Mouse (Mus musculus): ENCODE results near the gene Ino80b.

Ino80b gene

DNA sequence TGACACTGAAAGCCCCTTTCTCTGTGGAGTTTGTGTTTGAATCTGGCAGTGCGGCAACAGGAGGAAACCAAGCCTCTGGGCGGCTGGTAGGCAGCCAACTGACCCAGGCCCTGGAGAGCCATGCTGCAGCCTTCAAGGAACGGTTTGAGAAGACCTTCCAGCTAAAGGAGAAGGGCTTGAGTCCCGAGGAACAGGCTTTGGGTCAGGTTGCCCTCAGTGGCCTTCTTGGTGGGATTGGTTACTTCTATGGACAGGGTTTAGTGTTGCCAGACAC is 8.1 kb downstream of the Ino80b start:
- DNase-seq (ENCODE audit: low spot score) = no peak

DNA sequence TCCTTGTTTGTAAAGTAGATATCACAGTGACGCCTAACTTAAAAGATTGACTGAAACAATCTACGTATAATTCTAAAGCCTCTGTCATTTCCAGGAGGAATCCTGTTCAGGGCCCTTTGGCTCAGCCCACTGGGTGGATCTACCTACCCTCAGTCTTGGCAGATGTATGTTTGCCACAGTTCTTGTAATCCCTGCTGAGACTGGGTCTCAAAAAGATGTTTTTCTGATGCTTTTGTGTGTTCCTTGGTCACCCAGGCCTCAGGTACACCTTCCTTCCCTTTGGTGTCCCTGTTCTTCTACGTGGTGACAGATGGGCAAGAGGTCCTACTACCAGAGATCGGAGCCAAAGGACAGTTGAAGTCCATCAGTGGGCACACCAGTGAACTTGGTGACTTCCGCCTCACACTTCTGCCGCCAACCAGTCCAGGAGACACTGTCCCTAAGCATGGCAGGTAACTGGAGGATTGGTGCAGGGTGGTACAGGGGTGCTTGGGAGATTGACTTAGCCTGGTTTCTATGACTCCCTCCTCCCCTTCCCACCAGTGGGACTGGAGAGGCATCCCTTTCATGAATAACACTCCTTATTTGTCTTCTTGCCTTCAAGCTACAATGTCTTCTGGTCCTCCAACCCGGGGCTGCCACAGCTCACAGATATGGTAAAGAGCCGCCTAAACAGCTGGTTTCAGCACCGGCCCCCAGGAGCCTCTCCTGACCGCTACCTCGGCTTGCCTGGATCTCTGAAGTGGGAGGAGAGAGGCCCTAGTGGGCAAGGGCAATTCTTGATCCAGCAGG is 8.7 kb downstream of the Ino80b start:
- DNase-seq (ENCODE audit: low spot score) = no peak

- DNase-seq (ENCODE audit: low spot score) = no peak
Measured at GRCm38 (mm10) chr6:83115682-83116372, 9.4 kb downstream of the Ino80b start.

GRCm38 (mm10) chr6:83115011-83115671 is 10.1 kb downstream of the Ino80b start, which contains the start of gene Mogs:
Gene Mogs (plus strand): TSS chr6:83115496.
- DNase-seq (ENCODE audit: low spot score) = peak; percentile 95

GRCm38 (mm10) chr6:83111510-83112136 is 13.6 kb downstream of the Ino80b start:
- DNase-seq (ENCODE audit: low spot score) = no peak

DNA sequence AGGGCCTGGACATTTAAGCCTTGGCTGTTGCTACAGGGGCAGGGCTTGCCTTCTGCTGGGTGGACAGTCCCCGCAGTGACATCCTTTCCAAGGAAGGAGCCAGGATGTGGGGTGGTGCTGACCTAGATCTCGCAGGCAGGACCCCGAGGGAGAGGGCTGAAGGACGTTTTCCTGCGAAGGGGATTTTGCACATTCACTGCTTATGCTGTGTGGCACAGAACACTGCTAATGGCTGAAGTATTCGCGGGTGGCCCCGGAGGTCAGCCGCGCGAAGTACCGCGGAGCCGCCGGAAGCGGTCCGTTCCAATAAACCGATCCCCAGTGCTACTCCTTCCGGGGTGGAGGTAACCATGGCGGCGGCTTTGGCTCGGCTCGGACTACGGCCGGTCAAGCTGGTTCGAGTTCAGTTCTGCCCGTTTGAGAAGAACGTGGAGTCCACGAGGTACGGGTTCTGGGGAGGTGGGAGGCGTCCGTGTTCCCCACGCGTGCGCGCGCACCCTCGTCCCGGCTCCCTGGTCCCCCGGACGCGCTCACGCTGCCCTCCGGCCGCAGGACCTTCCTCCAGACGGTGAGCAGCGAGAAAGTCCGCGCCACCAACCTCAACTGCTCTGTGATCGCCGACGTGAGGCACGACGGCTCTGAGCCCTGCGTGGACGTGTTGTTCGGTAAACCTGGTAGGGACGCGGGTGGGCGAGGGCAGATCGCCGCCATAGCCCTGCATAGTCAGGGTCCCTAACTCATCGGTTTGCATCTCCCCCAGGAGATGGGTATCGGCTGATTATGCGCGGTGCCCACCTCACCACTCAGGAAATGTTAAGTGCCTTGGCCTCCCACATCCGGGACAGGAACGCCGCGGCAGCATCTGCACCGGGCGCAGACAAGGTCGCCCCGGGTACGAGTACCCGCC is 16.2 kb downstream of the Ino80b start, which contains the start of gene Mrpl53:
Gene Mrpl53 (plus strand): TSS at position 279 of the 907 bp plus-strand sequence.
- DNase-seq (ENCODE audit: low spot score) = peak; percentile 81

DNA sequence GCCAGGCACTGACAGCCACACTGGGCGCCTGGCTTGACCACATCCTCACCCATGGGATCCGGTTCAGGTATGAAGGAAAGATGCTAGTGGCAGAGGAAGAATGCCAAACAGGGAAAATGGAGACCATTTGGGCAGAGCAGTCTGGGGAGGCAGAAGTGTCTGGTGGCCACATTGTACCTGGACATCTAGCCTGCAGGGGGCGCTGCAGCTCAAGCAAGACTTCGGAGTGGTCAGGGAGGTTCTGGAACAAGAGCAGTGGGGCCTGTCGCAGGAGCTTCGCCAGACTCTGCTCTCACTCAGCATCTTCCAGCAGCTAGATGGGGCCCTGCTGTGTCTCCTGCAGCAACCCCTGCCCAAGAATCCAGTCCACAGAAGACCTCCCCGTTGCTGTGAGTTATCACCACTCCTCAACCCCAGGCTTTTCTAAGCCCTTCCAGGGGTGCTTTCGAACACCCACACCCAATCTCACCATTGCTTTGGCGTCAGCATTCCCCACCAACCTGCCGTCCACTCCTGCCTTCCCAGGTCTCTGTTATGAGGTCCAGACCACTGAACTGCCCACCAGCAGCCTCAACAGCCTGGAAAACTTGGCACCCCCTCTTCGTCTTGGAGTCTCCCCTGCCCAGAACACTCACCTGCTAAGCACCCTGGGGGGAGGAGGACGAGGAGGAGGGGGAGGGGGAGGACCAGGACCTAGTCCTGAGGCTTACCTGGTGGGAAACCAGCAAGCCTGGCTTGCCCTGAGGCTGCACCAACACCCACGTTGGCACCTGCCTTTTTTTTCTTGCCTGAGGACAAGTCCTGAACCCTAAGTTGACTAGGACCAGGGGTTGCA is 17.4 kb downstream of the Ino80b start:
- DNase-seq (ENCODE audit: low spot score) = peak; percentile 77

GRCm38 (mm10) chr6:83104158-83104557 is 21.1 kb downstream of the Ino80b start:
- DNase-seq (ENCODE audit: low spot score) = no peak

DNA sequence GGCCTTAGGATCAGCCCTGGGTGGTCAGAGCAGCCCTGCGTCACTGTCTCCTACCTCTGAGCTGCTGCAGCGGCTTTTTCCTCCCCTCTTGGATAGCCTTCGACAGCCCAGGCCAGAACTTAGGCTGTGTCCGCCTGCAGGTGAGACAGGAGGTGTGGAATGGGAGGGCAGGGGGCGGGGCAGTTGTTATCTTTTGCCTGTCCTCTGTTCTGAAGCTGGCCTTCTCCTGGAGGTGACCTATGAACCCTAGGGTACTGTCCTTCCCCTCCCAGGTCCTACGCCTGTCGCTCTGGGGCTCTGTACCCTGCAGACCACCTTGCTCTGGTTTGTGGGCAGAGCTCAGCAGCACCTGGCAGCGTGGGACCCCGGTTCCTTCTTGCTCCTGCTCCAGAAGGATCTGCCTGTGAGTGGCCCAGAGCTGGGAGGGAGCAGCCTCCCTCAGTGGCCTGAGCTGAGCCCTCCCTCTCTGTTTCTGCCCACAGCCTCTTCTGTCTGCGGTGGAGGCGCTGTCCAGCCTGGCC is 22.0 kb downstream of the Ino80b start:
- DNase-seq (ENCODE audit: low spot score) = no peak

GRCm38 (mm10) chr6:83101688-83102556 is 23.3 kb downstream of the Ino80b start:
- peak; percentile 73 for DNase-seq (ENCODE audit: low spot score)

DNA sequence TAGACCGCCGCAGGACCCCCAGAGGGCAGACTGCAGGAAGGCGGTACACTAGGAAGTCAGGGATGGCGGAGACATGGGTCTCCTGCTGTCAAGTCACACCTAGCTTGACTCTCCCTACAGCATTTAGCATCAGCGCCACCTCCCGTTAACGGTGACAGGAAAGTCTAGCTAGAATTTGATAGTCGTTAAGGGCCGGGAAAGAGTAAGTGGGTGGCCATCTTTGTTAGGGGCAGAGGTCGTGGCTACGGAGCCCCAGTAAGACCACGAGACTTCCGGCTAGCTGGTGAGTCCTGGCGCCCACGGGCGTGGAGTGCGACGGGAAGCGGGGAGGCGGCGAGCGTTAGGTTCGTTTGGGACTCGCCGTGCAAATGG is 23.9 kb downstream of the Ino80b start, which contains the start of the genes Ccdc142 and Gm42688:
Gene Ccdc142 (plus strand): TSS at position 286 of the 372 bp plus-strand sequence.
Gene Gm42688 (plus strand): TSS at position 302 of the 372 bp plus-strand sequence.
- peak; percentile 87 for DNase-seq (ENCODE audit: low spot score)

DNA sequence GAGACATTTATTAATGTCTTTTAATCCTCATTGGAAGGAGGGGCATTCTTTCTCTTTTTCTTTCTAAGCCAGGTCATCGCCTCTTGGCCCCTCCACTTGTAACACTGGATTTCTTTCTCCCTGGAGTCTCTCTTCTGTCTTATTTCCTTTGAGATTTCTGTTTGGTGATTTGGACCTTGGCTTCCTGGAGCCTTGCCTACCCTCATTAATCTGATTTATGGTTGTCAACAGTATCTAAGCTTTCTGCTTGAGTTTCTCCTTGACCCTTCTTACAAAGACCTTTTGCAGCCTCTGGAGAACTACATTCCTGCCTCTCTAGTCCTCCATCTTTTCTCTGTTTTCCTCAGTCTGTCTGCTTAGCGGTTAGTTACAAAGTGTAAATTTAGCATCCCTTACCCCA is 26.8 kb downstream of the Ino80b start:
- no peak for DNase-seq (ENCODE audit: low spot score)

GRCm38 (mm10) chr6:83095968-83096367 is 29.3 kb downstream of the Ino80b start:
- no peak for DNase-seq (ENCODE audit: low spot score)

GRCm38 (mm10) chr6:83092416-83093127 is 32.7 kb downstream of the Ino80b start:
- DNase-seq (ENCODE audit: low spot score) = no peak

- DNase-seq (ENCODE audit: low spot score) = no peak
Measured at GRCm38 (mm10) chr6:83087926-83088260, 37.3 kb downstream of the Ino80b start.

DNA sequence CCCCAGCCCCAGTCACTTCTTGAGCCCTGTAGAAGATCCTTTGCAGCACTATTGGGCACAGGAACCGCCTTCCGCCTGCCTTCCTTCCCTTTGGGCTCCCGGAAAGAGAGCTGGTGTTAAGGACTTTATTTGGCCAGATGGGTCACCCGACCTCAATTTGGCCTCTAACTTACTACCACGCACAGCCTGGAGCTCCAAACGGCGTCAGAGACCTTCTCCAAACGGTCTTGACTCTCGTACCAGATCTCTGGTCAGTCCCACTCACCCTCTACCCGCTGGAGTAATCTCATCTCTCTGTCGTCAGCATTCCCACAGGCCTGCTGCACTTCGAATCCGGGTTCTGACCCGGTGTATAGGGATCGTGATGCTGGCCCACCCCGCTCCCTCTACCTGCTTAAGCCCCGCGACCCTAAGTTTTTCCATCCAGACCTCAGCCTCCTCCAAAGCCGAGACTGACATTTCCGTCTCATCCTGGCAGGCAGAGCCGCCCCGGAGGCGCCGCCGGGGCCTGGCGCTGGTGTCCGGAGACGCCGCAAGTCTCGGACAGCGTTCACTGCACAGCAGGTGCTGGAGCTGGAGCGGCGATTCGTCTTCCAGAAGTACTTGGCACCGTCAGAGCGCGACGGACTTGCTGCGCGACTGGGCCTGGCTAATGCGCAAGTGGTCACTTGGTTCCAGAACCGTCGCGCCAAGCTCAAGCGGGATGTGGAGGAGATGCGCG is 37.9 kb downstream of the Ino80b start:
- DNase-seq (ENCODE audit: low spot score) = peak; percentile 46

DNA sequence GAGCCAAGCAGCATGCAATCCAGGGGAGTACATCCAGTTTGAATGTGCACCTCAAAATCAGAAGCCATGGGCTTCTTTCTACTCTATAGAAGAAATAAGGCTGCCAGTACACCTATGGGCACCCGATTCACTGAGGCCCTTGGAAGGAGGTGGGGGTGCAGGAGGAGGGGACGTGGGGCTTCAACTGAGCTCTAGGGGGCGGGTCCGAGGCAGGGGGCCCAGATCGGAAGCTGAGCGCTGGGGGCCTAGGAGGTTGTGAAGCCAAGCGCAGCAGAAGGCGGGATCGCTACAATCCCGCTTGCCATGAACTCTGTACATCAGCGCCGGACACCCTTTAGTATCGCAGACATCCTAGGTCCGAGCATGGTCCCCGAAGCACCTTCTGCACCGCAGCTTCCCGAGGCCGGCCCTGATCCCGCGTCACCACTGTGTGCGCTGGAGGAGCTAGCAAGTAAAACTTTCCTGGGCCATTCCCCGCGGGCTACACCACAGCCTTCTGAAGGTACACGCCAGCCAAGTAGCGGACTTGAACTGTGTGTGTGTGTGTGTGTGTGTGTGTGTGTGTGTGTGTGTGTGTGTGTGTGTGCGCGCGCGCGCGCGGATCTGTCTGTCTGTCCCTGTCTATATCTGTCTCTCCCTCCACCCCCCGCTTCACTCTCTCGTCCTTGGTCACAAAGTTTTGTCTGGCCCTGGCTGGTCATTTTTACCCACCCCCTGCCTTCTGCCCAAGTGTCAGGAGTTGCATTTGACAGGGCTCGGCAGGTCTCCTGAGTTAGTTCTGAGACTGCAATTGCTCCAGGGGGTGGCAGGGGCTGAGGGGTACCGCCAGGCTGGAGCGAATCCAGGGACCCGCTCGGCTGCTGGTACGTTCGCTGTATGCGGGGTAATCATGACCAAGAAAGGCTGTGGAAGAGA is 38.9 kb downstream of the Ino80b start, which contains the start of gene Lbx2:
Gene Lbx2 (plus strand): TSS at position 247 of the 915 bp plus-strand sequence.
- DNase-seq (ENCODE audit: low spot score) = peak; percentile 47

All from ovary, postnatal 36 days (tissue).